Mouse (Mus musculus) hindbrain, embryonic 16.5 days (tissue): ENCODE results near the gene Ptpn1. TPM values are rescaled to one million over a fixed set of nuclear protein-coding genes. Genes with fewer than 3 reads are reported as not detected.

ENCODE experiments used
- ATAC-seq: fragments of 200-750 bp; cut with Nextera tagmentation; 2 replicates; pipeline ENCODE4 v1.8.0; 2017; ENCODE audit warnings: moderate TSS enrichment, moderate library complexity
- H3K27ac ChIP-seq: fragments of 300-500 bp; sonication (generic); 2 replicates; pipeline ENCODE4 v1.5.1; 2014; ENCODE audit warnings: low read depth, mild to moderate bottlenecking, control low read depth, low read length, moderate library complexity
- H3K27me3 ChIP-seq: fragments of 300-500 bp; sonication (generic); replicated peaks from 2 replicates; pipeline ENCODE4 v1.6.1; 2014; ENCODE audit warnings: low read length; ENCODE audit not compliant: control insufficient read depth, insufficient read depth
- H3K36me3 ChIP-seq: fragments of 300-500 bp; sonication (generic); 2 replicates; pipeline ENCODE4 v1.6.1; 2014; ENCODE audit warnings: mild to moderate bottlenecking, low read length, moderate library complexity, mixed read lengths; ENCODE audit not compliant: control insufficient read depth, insufficient read depth
- H3K4me1 ChIP-seq: fragments of 300-500 bp; sonication (generic); 2 replicates; pipeline ENCODE4 v1.6.1; 2014; ENCODE audit warnings: low read depth, low read length; ENCODE audit not compliant: control insufficient read depth, insufficient read depth
- H3K4me2 ChIP-seq: fragments of 300-500 bp; sonication (generic); 2 replicates; pipeline ENCODE4 v1.6.1; 2014; ENCODE audit warnings: mild to moderate bottlenecking, low read length, control low read depth, moderate library complexity
- H3K4me3 ChIP-seq: fragments of 300-500 bp; sonication (generic); 2 replicates; pipeline ENCODE4 v1.5.1; 2014; ENCODE audit warnings: mild to moderate bottlenecking, low read length, control low read depth, moderate library complexity
- H3K9ac ChIP-seq: fragments of 300-500 bp; sonication (generic); 2 replicates; pipeline ENCODE4 v1.6.1; 2014; ENCODE audit warnings: low read depth, mild to moderate bottlenecking, control low read depth, low read length, moderate library complexity
- H3K9me3 ChIP-seq: fragments of 300-500 bp; sonication (generic); 2 replicates; pipeline ENCODE4 v1.6.1; 2014; ENCODE audit warnings: mild to moderate bottlenecking, low read length, moderate library complexity; ENCODE audit not compliant: control insufficient read depth
- WGBS: fragments of 180-500 bp; shearing (Covaris S2); extraction: QIAGEN DNeasy Blood & Tissue Kit; methylation state at CpG from one replicate; pipeline ENCODE4 v1.1.7; 2014; 5-methylcytosine and 5-hydroxymethylcytosine counted together
- polyA plus RNA-seq: library from polyadenylated mRNA; unstranded; fragments of >200 nt; fragmentation: Nextera tagmentation; extraction: Ambion mirVana; gene quantifications from 2 replicates; pipeline ENCODE4 v1.2.1, GENCODE M21; 2015

The Ptpn1 gene
- polyA plus RNA-seq, 1 experiment from 2014 or later, result 64.8 TPM

GRCm38 (mm10) chr2:167899989-167900421 is 31.9 kb upstream of the Ptpn1 start:
- Histone ChIP-seq H3K4me2 (no peak overlapping the region), H3K9me3 (no peaks in the 10 kb centered on the region), H3K4me1 (no peaks in the 10 kb centered on the region), H3K27ac (no peak overlapping the region), H3K27me3 (peaks cover 3% of the 10 kb centered on the region), H3K36me3 (no peaks in the 10 kb centered on the region), H3K4me3 (no peak overlapping the region), H3K9ac (no peak overlapping the region)
- 35% methylated on average over 16 of the region's 16 CpGs for WGBS
- no peak for ATAC-seq

DNA sequence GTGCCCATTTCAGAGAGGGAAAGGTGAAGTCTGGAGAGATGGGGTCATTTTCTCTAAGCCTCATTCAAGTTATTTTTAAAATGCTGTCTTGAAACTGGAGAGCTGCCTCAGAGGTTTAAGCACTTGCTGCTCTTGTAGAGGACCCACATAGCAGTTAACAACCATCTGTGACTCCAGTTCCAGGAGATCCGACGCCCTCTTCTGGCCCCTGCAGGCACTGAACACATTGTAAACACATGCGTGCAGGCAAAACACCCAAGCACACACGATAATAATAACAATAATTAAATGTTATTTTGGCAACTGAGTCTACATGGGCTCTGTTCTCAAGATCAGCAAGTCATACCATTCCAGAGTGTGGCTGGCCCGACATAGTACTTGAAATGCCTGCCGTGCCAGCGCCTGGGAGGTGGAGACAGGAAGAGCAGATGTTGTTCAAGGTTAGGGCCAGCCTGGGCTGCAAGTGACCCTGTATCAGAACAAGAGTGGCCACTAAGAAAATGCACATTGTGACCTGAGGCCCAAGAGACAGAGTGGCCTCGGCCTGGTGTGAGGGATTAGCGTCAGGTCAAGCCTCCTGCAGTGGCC is 29.6 kb upstream of the Ptpn1 start:
- Histone ChIP-seq H3K4me2 (no peak overlapping the region), H3K27me3 (no peaks in the 10 kb centered on the region), H3K9ac (no peak overlapping the region), H3K27ac (no peak overlapping the region), H3K4me1 (no peaks in the 10 kb centered on the region), H3K9me3 (no peaks in the 10 kb centered on the region), H3K4me3 (no peak overlapping the region), H3K36me3 (no peaks in the 10 kb centered on the region)
- WGBS, result 74% methylated on average over 9 of the region's 9 CpGs
- no peak for ATAC-seq

DNA sequence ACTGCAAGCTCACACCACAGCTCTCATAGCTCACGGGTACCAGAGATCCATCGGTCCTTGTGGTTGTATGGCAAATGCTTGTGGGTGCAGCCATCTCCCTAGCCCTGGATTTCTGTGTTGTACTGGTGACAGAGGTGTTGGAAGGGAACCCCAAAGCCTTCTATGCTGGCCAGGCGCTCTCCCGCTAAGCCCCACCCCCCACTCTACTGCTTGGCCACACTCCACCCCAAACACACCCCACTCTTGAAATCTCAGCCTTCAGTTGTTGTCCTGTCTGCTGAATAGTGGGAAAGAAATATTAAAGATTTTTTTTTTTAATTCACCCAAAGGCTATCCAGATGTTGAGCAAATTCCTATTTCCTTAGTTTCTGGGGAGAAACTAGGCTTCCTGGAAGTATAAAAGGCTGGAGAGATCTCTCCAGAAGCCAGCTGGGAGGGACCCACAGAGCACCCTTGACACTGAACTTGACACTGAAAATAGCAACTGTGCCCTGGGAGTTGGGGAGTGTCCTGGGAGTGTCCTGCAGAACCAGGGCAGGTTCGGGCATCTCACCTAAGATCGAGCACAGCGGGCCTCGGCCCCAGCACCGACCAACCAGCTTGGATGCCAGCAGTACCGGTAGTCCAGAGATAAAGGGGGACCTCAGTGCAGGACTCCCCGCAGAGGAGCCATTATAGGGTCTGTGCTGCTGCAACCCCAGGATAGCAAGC is 28.5 kb upstream of the Ptpn1 start:
- Histone ChIP-seq H3K4me3 (no peak overlapping the region), H3K27me3 (no peaks in the 10 kb centered on the region), H3K9ac (no peak overlapping the region), H3K27ac (no peak overlapping the region), H3K4me1 (no peaks in the 10 kb centered on the region), H3K36me3 (no peaks in the 10 kb centered on the region), H3K9me3 (no peaks in the 10 kb centered on the region), H3K4me2 (no peak overlapping the region)
- WGBS, result 89% methylated on average over 11 of the region's 11 CpGs
- no peak for ATAC-seq

- Histone ChIP-seq H3K36me3 (no peaks in the 10 kb centered on the region), H3K9ac (no peak overlapping the region), H3K4me3 (no peak overlapping the region), H3K27me3 (no peaks in the 10 kb centered on the region), H3K4me2 (no peak overlapping the region), H3K9me3 (no peaks in the 10 kb centered on the region), H3K4me1 (no peaks in the 10 kb centered on the region), H3K27ac (no peak overlapping the region)
- ATAC-seq, result no peak
- WGBS, result 81% methylated on average over 12 of the region's 12 CpGs
These were observed 27.1 kb upstream of the Ptpn1 start for GRCm38 (mm10) chr2:167904621-167905367.

GRCm38 (mm10) chr2:167905561-167905960 is 26.3 kb upstream of the Ptpn1 start:
- no peaks in the 10 kb centered on the region for H3K4me1 ChIP-seq
- H3K4me2 ChIP-seq, result no peak overlapping the region
- WGBS, result 53% methylated on average over 8 of the region's 8 CpGs
- ATAC-seq, result no peak
- no peak overlapping the region for H3K4me3 ChIP-seq
- H3K27me3 ChIP-seq, result no peaks in the 10 kb centered on the region
- H3K36me3 ChIP-seq, result no peaks in the 10 kb centered on the region
- no peak overlapping the region for H3K27ac ChIP-seq
- no peak overlapping the region for H3K9ac ChIP-seq
- no peaks in the 10 kb centered on the region for H3K9me3 ChIP-seq

GRCm38 (mm10) chr2:167906729-167907128 is 25.1 kb upstream of the Ptpn1 start:
- no peaks in the 10 kb centered on the region for H3K9me3 ChIP-seq
- H3K27ac ChIP-seq, result no peak overlapping the region
- no peaks in the 10 kb centered on the region for H3K4me1 ChIP-seq
- H3K4me3 ChIP-seq, result no peak overlapping the region
- no peaks in the 10 kb centered on the region for H3K27me3 ChIP-seq
- H3K4me2 ChIP-seq, result no peak overlapping the region
- H3K36me3 ChIP-seq, result no peaks in the 10 kb centered on the region
- ATAC-seq, result no peak
- no peak overlapping the region for H3K9ac ChIP-seq

DNA sequence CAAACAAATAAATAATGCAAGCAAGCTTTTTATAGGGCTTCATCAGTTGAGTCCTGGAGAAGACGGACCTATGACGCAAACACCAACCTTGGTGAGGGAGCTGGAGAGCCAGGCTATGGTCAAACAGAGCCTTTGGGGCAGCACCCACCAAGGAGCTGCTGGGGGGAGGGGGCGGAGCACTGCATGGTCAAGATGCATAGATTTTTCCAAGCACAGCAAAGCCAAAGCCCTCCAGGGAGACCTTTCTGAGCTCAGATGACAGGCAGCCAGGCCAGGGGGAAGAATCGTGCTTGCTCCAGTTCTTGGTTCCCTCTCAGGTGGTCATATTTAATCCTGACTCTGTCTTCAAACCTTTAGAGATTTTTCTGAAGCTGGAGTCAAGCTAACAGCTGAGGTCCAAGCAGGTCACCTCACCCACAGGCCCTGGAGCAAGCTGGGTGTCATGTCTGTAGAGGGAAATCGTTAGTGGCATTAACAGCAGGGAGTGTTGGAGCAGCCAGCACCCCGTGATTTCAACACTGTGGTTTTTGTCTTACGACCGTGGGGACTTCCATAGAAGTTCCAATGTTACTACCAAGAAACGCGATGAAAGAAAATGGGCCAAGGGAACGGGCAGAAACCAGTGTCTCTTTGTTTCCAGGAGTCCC is 22.2 kb upstream of the Ptpn1 start:
- 73% methylated on average over 11 of the region's 11 CpGs for WGBS
- Histone ChIP-seq H3K4me1 (no peaks in the 10 kb centered on the region), H3K27me3 (no peaks in the 10 kb centered on the region), H3K9me3 (no peaks in the 10 kb centered on the region), H3K4me3 (no peak overlapping the region), H3K9ac (no peak overlapping the region), H3K4me2 (no peak overlapping the region), H3K36me3 (no peaks in the 10 kb centered on the region), H3K27ac (no peak overlapping the region)
- no peak for ATAC-seq

- H3K36me3 ChIP-seq, result no peaks in the 10 kb centered on the region
- no peaks in the 10 kb centered on the region for H3K27me3 ChIP-seq
- no peak for ATAC-seq
- no peak overlapping the region for H3K9ac ChIP-seq
- 57% methylated on average over 3 of the region's 3 CpGs for WGBS
- H3K4me2 ChIP-seq, result no peak overlapping the region
- no peaks in the 10 kb centered on the region for H3K9me3 ChIP-seq
- H3K27ac ChIP-seq, result no peak overlapping the region
- no peak overlapping the region for H3K4me3 ChIP-seq
- no peaks in the 10 kb centered on the region for H3K4me1 ChIP-seq
These were observed 21.7 kb upstream of the Ptpn1 start for GRCm38 (mm10) chr2:167910178-167910540.

- ATAC-seq, result no peak
- 88% methylated on average over 5 of the region's 5 CpGs for WGBS
- H3K4me1 ChIP-seq, result no peaks in the 10 kb centered on the region
- no peak overlapping the region for H3K4me3 ChIP-seq
- H3K36me3 ChIP-seq, result no peaks in the 10 kb centered on the region
- H3K9me3 ChIP-seq, result no peaks in the 10 kb centered on the region
- no peak overlapping the region for H3K4me2 ChIP-seq
- H3K9ac ChIP-seq, result no peak overlapping the region
- H3K27me3 ChIP-seq, result no peaks in the 10 kb centered on the region
- H3K27ac ChIP-seq, result no peak overlapping the region
These were observed 20.3 kb upstream of the Ptpn1 start for GRCm38 (mm10) chr2:167911511-167911910.
